Mouse (Mus musculus) cerebellum, adult 2 months (tissue): ENCODE data around the gene Olfr800. TPM values are rescaled to one million over a fixed set of nuclear protein-coding genes. Genes with fewer than 3 reads are reported as not detected.

Source experiments
- DNase-seq, 2 experiments: peaks; one replicate each; pipeline ENCODE4 v3.0.0; 2021
- H3K27ac ChIP-seq: fragments of 200-500 bp; 2 replicates; pipeline ENCODE4 v1.5.1; 2012; ENCODE audit warnings: low read length, control low read depth, inconsistent platforms; ENCODE audit not compliant: insufficient read depth
- H3K27me3 ChIP-seq: fragments of 200-500 bp; 2 replicates; pipeline ENCODE4 v1.6.1; 2012; ENCODE audit warnings: inconsistent platforms, mild to moderate bottlenecking, low read length, moderate library complexity; ENCODE audit not compliant: control insufficient read depth, insufficient read depth
- H3K4me1 ChIP-seq: fragments of 200-500 bp; 2 replicates; pipeline ENCODE4 v1.6.1; 2011; ENCODE audit warnings: low read length; ENCODE audit not compliant: control insufficient read depth, insufficient read depth
- H3K4me3 ChIP-seq: fragments of 200-500 bp; replicated peaks from 2 replicates; pipeline ENCODE3; 2011; ENCODE audit warnings: mild to moderate bottlenecking, low read depth, low read length, control low read depth; ENCODE audit not compliant: insufficient read depth
- CTCF ChIP-seq: fragments of 200-500 bp; IDR thresholded peaks from 2 replicates; pipeline ENCODE4 v1.5.1; 2011; ENCODE audit warnings: low read depth, mild to moderate bottlenecking, control low read depth, low read length, moderate library complexity, borderline replicate concordance; ENCODE audit not compliant: insufficient read depth
- POLR2A ChIP-seq: fragments of 200-500 bp; IDR thresholded peaks from 2 replicates; pipeline ENCODE4 v1.6.1; 2011; ENCODE audit warnings: low read length, control low read depth, borderline replicate concordance; ENCODE audit not compliant: insufficient read depth
- WGBS: fragments of 180-500 bp; shearing (Covaris S2); methylation state at CpG from one replicate; pipeline ENCODE4 v1.1.7; 2018; 5-methylcytosine and 5-hydroxymethylcytosine counted together
- polyA plus RNA-seq: library from polyadenylated mRNA; depleted of rRNA; stranded (reverse); fragments of >200 nt; gene quantifications from 2 replicates; pipeline ENCODE4 v1.2.3, GENCODE M21; 2012; rRNA removed

Olfr800 gene
- polyA plus RNA-seq = not detected in 2 replicates

DNA sequence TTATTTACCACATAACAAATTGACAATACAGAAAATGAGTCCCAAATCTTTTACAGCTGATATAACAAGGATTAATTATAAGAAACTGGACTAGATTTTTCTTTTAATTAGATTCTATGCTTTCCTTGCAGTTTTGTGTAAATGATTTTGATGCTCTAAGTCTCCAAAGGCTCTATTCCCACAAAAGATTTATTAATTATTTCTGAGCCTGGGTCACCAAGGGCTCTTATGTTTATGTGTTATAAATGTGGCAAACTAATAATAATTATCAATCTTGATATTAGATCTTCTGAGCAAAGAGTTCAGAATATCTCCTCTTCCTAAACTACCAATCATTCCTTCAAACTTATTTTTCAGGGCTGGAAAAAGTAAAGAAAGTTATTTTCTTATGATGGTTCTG, at the start of gene Olfr800:
TSS of gene Olfr800 (plus strand) at position 301 of the 400 bp plus-strand sequence.
- no peaks in the 10 kb centered on the region for H3K4me1 ChIP-seq
- no peak within 1 kb of the TSS for H3K4me3 ChIP-seq
- no peaks in the 10 kb centered on the region for H3K27me3 ChIP-seq
- DNase-seq = no peak
- no peak for TF ChIP-seq CTCF
- TF ChIP-seq POLR2A = no peak
- no peak within 1 kb of the TSS for H3K27ac ChIP-seq

DNA sequence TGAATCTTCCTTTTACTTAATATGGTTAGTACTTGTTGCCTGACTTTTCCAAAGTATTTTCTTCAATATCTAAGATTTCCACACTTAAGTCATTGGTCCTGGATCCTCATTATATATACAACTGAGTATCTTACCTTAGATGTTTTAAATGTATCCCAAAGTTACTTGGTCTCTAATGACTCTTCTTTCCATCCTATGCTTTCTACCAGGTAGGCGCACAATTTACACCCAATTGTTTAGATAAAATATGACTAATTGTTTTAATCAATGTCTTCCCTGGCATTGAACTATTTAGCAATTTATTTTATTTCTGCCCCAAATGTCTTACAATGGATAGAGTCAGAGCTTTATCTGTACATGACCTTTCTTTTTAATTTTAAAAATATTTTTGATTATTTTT, 45.0 kb upstream of the Olfr800 start, which contains the start of gene Olfr796:
TSS of gene Olfr796 (minus strand) at position 101 of the 400 bp plus-strand sequence.
- 96% methylated on average over 1 of the region's 1 CpGs for WGBS
- no peak for TF ChIP-seq POLR2A
- no peak for TF ChIP-seq CTCF
- Histone ChIP-seq H3K4me3 (no peak within 1 kb of the TSS), H3K27ac (no peak within 1 kb of the TSS), H3K27me3 (no peaks in the 10 kb centered on the region), H3K4me1 (no peaks in the 10 kb centered on the region)
- DNase-seq = no peak

GRCm38 (mm10) chr10:129621724-129622123, 35.8 kb upstream of the Olfr800 start:
- Histone ChIP-seq H3K4me3 (no peak overlapping the region), H3K27me3 (no peaks in the 10 kb centered on the region), H3K4me1 (no peaks in the 10 kb centered on the region), H3K27ac (no peak overlapping the region)
- TF ChIP-seq POLR2A (no peak), CTCF (no peak)
- 9% methylated on average over 1 of the region's 1 CpGs for WGBS
- DNase-seq = no peak

- no peak for DNase-seq
- TF ChIP-seq POLR2A (no peak), CTCF (no peak)
- H3K27ac ChIP-seq = no peak overlapping the region
- no peaks in the 10 kb centered on the region for H3K27me3 ChIP-seq
- H3K4me1 ChIP-seq = no peaks in the 10 kb centered on the region
- no peak overlapping the region for H3K4me3 ChIP-seq
Measured at GRCm38 (mm10) chr10:129623251-129623650, 34.2 kb upstream of the Olfr800 start.

GRCm38 (mm10) chr10:129627834-129628233, 29.7 kb upstream of the Olfr800 start, which contains the start of gene Olfr798:
Gene Olfr798, minus strand, starts transcription at chr10:129627934.
- no peak within 1 kb of the TSS for H3K27ac ChIP-seq
- H3K4me1 ChIP-seq = no peaks in the 10 kb centered on the region
- DNase-seq = no peak
- H3K4me3 ChIP-seq = no peak within 1 kb of the TSS
- WGBS = 80% methylated on average over 1 of the region's 1 CpGs
- no peaks in the 10 kb centered on the region for H3K27me3 ChIP-seq
- no peak for TF ChIP-seq CTCF

DNA sequence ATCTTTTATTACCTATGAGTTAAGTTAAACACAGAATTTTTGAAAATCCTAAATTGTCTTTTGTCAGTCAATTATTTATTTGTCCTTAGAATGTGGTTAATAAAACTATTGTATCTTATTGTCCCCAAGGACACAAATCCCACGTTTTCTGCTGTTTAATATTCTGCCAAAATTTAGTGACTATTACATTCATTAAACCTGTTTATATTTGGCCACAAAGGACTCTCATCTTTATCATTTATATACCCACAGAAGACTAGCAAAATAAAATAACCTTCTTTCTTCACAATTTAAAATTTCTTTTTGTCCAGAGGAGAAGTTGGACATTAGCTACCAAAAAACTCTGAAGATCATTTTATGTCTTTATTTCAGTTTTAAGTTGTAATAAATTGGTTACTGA, 20.3 kb upstream of the Olfr800 start, which contains the start of gene Olfr799:
TSS of gene Olfr799 (plus strand) at position 301 of the 400 bp plus-strand sequence.
- Histone ChIP-seq H3K27ac (no peak within 1 kb of the TSS), H3K27me3 (no peaks in the 10 kb centered on the region), H3K4me3 (no peak within 1 kb of the TSS), H3K4me1 (no peaks in the 10 kb centered on the region)
- DNase-seq = no peak
- no peak for TF ChIP-seq CTCF
- no peak for TF ChIP-seq POLR2A
- WGBS = 20% methylated on average over 1 of the region's 1 CpGs

- no peak overlapping the region for H3K27ac ChIP-seq
- TF ChIP-seq POLR2A = no peak
- TF ChIP-seq CTCF = no peak
- WGBS = 95% methylated on average over 1 of the region's 1 CpGs
- no peak for DNase-seq
- H3K27me3 ChIP-seq = no peaks in the 10 kb centered on the region
- H3K4me1 ChIP-seq = no peaks in the 10 kb centered on the region
- no peak overlapping the region for H3K4me3 ChIP-seq
Measured at GRCm38 (mm10) chr10:129651763-129652162, 5.7 kb upstream of the Olfr800 start.

- DNase-seq = no peak
- Histone ChIP-seq H3K27me3 (no peaks in the 10 kb centered on the region), H3K4me3 (no peak within 1 kb of the TSS), H3K27ac (no peak within 1 kb of the TSS), H3K4me1 (no peaks in the 10 kb centered on the region)
- 92% methylated on average over 1 of the region's 1 CpGs for WGBS
- TF ChIP-seq POLR2A (no peak), CTCF (no peak)
Measured at GRCm38 (mm10) chr10:129673765-129674164, 16.3 kb downstream of the Olfr800 start, which contains the start of gene Olfr801. Gene Olfr801, minus strand, starts transcription at chr10:129673865.
